Mouse (Mus musculus) embryonic facial prominence, embryonic 15.5 days (tissue): ENCODE data around the gene Fbxo47. TPM values are rescaled to one million over a fixed set of nuclear protein-coding genes. Genes with fewer than 3 reads are reported as not detected.

Experiments
- ATAC-seq: fragments of 200-750 bp; cut with Nextera tagmentation; 2 replicates; pipeline ENCODE4 v1.8.0; 2017; ENCODE audit warnings: low read depth, moderate TSS enrichment; ENCODE audit not compliant: insufficient number of reproducible peaks, low FRiP score, low TSS enrichment
- H3K27ac ChIP-seq: fragments of 300-500 bp; sonication (generic); replicated peaks from 2 replicates; pipeline ENCODE4 v1.5.1; 2015; ENCODE audit warnings: mild to moderate bottlenecking, inconsistent platforms
- H3K27me3 ChIP-seq: fragments of 300-500 bp; sonication (generic); 2 replicates; pipeline ENCODE4 v1.6.1; 2015; ENCODE audit warnings: inconsistent platforms
- H3K36me3 ChIP-seq: fragments of 300-500 bp; sonication (generic); 2 replicates; pipeline ENCODE4 v1.6.1; 2015; ENCODE audit warnings: mild to moderate bottlenecking, inconsistent platforms
- H3K4me1 ChIP-seq: fragments of 300-500 bp; sonication (generic); 2 replicates; pipeline ENCODE4 v1.6.1; 2015; ENCODE audit warnings: inconsistent platforms
- H3K4me2 ChIP-seq: fragments of 300-500 bp; sonication (generic); replicated peaks from 2 replicates; pipeline ENCODE4 v1.6.1; 2015; ENCODE audit warnings: mild to moderate bottlenecking, inconsistent platforms
- H3K4me3 ChIP-seq: fragments of 300-500 bp; sonication (generic); replicated peaks from 2 replicates; pipeline ENCODE4 v1.5.1; 2015; ENCODE audit warnings: mild to moderate bottlenecking, inconsistent platforms
- H3K9ac ChIP-seq: fragments of 300-500 bp; sonication (generic); 2 replicates; pipeline ENCODE4 v1.6.1; 2015; ENCODE audit warnings: inconsistent platforms
- H3K9me3 ChIP-seq: fragments of 300-500 bp; sonication (generic); replicated peaks from 2 replicates; pipeline ENCODE4 v1.6.1; 2016; ENCODE audit warnings: inconsistent platforms
- WGBS: fragments of 180-500 bp; shearing (Covaris S2); methylation state at CpG from one replicate; pipeline ENCODE4 v1.1.7; 2015; 5-methylcytosine and 5-hydroxymethylcytosine counted together
- polyA plus RNA-seq: library from polyadenylated mRNA; unstranded; fragments of >200 nt; fragmentation: Nextera tagmentation; extraction: Ambion mirVana; gene quantifications from 2 replicates; pipeline ENCODE4 v1.2.1, GENCODE M21; 2015

Gene Fbxo47
- polyA plus RNA-seq, 1 experiment from 2014 or later = 0.57 TPM

DNA sequence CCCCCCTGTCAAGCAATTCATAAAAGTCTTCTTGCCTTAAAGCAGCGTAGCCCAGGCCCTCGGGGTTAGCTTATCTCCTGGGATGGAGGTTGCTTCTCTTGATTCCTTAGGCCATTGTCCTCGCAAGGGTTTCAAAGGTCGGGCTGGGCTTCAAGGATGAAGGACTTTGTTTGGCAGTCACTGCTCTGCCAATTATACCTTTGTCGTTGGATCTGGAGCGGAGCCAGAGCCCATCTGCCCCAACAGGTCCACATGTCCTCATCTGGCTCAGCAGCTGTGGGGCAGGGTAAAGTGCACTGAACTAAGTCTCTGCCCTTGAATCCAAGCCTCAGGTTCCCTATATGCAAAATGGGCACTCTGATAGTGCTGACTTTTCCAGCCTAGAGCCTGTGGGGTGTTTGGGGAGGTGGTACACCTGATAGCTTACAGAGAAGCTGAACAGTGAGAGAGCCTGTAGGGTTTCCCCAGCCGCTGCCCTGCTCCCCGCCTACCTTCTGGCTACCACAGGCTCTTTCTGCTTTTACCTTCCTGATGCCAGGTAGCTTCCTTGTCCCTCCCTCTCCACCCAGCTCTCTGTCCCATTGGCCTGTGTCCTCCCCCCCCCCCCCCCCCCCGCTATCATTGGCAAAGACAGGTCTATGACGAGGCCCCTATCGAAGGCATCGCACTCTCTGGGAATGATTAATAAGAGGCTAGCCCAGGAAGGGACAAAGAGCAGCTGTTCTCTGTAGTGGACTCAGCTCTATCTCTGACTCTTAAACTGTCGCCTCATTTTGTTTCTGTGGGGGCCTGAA lies 72.2 kb downstream of the Fbxo47 start:
- no peaks in the 10 kb centered on the region for H3K9me3 ChIP-seq
- no peak overlapping the region for H3K4me3 ChIP-seq
- 34% methylated on average over 13 of the region's 13 CpGs for WGBS
- no peak overlapping the region for H3K9ac ChIP-seq
- ATAC-seq = no peak
- H3K27me3 ChIP-seq = no peaks in the 10 kb centered on the region
- H3K27ac ChIP-seq = no peak overlapping the region
- H3K4me2 ChIP-seq = no peak overlapping the region
- peaks cover 90% of the 10 kb centered on the region for H3K4me1 ChIP-seq
- peaks cover 30% of the 10 kb centered on the region for H3K36me3 ChIP-seq

DNA sequence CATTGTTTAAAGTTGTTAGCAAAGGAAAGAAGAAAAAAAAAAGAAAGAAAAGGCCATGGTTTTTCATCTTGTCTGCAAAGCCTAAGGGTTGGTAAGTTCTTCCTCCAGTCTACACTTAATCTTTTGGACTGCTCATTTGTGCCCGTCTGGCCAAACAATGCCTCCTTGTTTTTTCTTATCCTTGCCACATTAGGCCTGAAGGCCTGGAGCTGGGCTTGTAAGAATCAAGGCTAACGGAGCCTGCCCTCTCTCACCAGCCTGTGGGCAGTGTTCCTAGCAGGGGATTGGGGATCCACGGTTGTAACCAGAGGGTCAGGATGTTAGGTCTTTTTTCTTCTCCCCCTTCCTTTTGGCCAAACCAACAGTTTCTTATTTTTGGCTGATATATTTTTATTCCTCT lies 73.0 kb downstream of the Fbxo47 start:
- Histone ChIP-seq H3K36me3 (peaks cover 22% of the 10 kb centered on the region), H3K4me1 (peaks cover 90% of the 10 kb centered on the region), H3K27ac (no peak overlapping the region), H3K4me2 (no peak overlapping the region), H3K4me3 (no peak overlapping the region), H3K27me3 (no peaks in the 10 kb centered on the region), H3K9me3 (no peaks in the 10 kb centered on the region), H3K9ac (no peak overlapping the region)
- 39% methylated on average over 3 of the region's 3 CpGs for WGBS
- ATAC-seq = no peak

DNA sequence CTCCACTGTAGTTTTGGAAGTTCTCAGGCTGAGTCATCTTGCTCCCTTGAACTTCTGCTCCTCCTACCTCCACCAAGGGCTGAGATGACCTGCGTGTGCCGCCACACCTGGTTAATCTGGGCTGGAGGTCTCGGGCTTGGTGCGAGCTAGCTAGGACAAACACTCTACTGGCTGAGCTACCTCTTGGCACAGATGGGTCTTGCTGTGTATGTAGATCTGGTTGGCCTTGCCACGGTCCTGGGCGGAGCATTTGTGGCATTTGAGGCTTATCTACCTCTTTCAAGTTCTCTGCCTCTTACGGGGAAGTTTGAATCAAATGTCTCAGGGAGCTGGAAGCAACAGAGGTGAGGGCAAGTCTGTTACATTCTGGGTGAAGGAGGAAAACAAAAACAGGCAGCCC lies 73.6 kb downstream of the Fbxo47 start:
- H3K36me3 ChIP-seq = peaks cover 19% of the 10 kb centered on the region
- H3K27ac ChIP-seq = no peak overlapping the region
- H3K27me3 ChIP-seq = no peaks in the 10 kb centered on the region
- no peak overlapping the region for H3K4me3 ChIP-seq
- no peak for ATAC-seq
- peaks cover 90% of the 10 kb centered on the region for H3K4me1 ChIP-seq
- no peak overlapping the region for H3K4me2 ChIP-seq
- no peaks in the 10 kb centered on the region for H3K9me3 ChIP-seq
- WGBS = 64% methylated on average over 7 of the region's 7 CpGs
- H3K9ac ChIP-seq = no peak overlapping the region

DNA sequence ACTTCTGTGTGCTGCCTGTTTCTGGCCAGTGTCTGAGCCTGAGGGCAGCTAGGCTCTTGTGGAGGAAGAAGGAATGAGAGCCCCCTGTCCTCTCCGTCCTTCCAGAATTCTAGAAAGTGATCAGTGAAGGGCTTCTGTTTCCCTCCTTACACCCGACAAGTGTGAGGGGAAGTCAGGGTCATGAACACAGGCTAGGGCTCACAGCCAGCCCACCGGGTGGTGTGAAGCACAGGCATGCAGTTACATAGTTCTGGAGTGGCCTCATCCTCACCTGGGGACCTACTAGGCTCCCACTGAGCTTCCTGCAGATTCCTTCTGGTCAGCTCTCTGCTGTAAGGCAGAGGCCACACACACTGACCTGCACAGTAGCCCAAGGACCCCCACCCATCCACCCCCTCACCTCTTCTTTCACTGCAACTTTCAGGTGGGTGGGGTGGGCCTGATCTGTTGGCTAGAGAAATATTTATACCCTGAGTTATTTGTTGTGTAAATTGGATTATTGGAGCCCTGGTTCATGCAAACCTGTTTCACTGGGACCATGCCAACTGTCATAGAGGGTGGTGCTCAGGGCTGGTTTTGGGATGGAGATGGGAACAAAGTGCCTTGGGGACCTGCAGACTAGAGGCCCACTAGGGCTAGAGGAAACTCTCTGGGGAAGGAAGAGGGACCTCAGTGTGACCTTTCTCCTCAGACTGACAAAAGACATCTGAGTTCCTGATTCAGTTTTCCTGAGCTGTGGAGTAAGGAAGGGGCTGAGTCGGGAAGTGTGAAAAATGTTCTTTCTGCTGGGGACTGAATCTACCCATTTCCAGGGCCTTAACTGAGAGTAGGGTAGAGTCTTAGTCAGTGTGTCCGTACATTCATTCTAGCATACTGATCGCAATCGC lies 74.5 kb downstream of the Fbxo47 start:
- Histone ChIP-seq H3K27ac (0 out of 2 replicates have a peak overlapping the region, but pooled peaks have one; percentile 18), H3K9me3 (no peaks in the 10 kb centered on the region), H3K4me2 (no peak overlapping the region), H3K4me1 (peaks cover 95% of the 10 kb centered on the region), H3K36me3 (peaks cover 19% of the 10 kb centered on the region), H3K27me3 (no peaks in the 10 kb centered on the region), H3K9ac (no peak overlapping the region), H3K4me3 (no peak overlapping the region)
- ATAC-seq = no peak
- 58% methylated on average over 7 of the region's 7 CpGs for WGBS

DNA sequence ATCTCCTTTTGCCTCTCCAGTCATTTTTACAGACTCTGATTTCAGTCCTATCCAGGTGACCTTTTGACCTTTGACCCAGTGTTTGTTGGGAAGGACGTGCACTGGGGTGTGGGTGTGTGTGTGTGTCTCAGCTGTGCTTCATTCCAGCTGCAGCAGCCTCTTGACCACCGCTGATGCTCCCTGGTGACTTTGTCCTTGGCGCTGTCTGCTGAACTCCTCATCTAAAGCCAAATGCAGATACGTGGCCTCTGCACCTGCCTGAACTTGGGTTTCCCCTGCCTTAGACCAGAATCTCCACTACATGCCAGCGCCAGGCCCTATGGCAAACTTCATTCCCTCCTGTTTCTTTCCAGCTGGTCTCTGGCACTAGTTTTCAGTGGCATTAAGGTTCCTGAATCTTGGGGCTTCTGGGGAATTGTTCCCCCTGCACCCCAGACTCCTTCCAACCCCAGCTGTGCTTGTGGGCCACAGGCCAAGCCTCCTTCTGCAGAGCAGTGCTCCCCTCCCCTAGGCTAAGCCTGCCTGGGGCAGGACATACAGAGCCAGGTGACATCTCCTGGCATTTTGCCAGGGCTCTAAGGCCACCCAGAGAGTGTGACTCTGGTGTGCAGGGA lies 75.2 kb downstream of the Fbxo47 start:
- H3K9me3 ChIP-seq = no peaks in the 10 kb centered on the region
- peaks cover 19% of the 10 kb centered on the region for H3K36me3 ChIP-seq
- no peak for ATAC-seq
- no peak overlapping the region for H3K4me3 ChIP-seq
- no peaks in the 10 kb centered on the region for H3K27me3 ChIP-seq
- peaks cover 97% of the 10 kb centered on the region for H3K4me1 ChIP-seq
- no peak overlapping the region for H3K4me2 ChIP-seq
- no peak overlapping the region for H3K9ac ChIP-seq
- WGBS = 29% methylated on average over 5 of the region's 5 CpGs
- H3K27ac ChIP-seq = peak overlapping the region; percentile 5

DNA sequence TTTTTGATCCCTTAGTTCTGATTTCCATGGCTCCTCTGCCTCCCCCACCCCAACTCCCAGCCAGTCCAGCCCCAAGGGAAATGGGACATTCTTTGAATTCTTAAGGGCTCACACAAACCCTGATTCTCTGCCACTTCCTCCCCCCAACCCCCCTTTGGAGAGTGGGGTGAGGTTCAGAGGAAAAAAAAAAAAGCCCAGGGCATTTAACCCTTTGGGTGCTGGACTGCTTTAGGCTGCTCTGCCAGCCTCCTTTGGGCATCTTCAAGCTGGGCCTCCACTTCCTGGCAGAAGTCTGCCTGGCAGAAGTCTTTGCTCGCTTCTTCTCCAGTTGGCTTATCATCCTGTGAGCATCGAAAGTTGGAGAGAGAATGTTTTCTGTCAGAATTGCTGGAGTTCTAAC lies 75.9 kb downstream of the Fbxo47 start:
- H3K4me1 ChIP-seq = peaks cover 93% of the 10 kb centered on the region
- H3K27me3 ChIP-seq = no peaks in the 10 kb centered on the region
- no peaks in the 10 kb centered on the region for H3K9me3 ChIP-seq
- WGBS = 33% methylated on average over 2 of the region's 2 CpGs
- H3K36me3 ChIP-seq = peaks cover 19% of the 10 kb centered on the region
- ATAC-seq = no peak
- no peak overlapping the region for H3K4me3 ChIP-seq
- H3K4me2 ChIP-seq = no peak overlapping the region
- H3K27ac ChIP-seq = peak overlapping the region; percentile 5
- H3K9ac ChIP-seq = no peak overlapping the region

DNA sequence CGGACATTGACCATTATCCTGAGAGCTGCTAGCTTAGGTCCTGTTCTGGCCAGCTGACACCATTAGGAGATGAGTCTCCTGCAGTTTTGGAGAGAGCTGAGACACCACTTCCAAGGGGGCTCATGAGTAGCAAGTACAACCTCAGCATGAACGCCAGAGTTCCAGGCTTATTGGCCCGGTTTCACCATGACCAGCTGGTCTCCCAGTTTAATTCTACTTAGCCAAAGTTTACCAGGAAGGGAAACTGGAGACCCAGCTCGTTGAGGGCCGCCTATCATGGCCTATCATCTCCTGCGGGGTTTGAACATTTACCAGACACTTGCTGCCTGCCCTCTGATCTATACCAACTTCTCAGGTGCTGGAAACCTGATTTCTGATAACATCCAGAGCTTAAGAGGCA lies 76.3 kb downstream of the Fbxo47 start:
- Histone ChIP-seq H3K27ac (peak overlapping the region; percentile 5), H3K4me3 (no peak overlapping the region), H3K36me3 (peaks cover 19% of the 10 kb centered on the region), H3K27me3 (no peaks in the 10 kb centered on the region), H3K9me3 (no peaks in the 10 kb centered on the region), H3K9ac (no peak overlapping the region), H3K4me1 (peaks cover 90% of the 10 kb centered on the region), H3K4me2 (no peak overlapping the region)
- 25% methylated on average over 6 of the region's 6 CpGs for WGBS
- no peak for ATAC-seq

DNA sequence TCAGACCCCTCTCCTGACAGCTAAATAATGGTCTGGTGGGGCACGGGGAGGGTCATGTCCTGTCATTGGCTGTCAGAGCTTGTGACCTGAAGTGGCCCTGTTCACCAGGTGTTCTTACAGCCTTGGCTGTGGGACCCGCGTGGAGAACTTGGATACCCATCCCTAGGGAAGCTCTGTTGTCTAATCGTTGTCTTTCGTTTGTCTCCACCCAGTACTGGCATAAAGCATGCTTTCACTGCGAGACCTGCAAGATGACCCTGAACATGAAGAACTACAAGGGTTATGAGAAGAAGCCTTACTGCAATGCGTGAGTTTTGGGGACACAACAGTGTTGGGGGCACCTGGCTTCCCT lies 77.4 kb downstream of the Fbxo47 start:
- Histone ChIP-seq H3K4me2 (no peak overlapping the region), H3K9ac (no peak overlapping the region), H3K4me3 (no peak overlapping the region), H3K27me3 (no peaks in the 10 kb centered on the region), H3K36me3 (peaks cover 19% of the 10 kb centered on the region), H3K4me1 (peaks cover 90% of the 10 kb centered on the region), H3K9me3 (no peaks in the 10 kb centered on the region), H3K27ac (0 out of 2 replicates have a peak overlapping the region, but pooled peaks have one; percentile 88)
- WGBS = 68% methylated on average over 7 of the region's 7 CpGs
- no peak for ATAC-seq

DNA sequence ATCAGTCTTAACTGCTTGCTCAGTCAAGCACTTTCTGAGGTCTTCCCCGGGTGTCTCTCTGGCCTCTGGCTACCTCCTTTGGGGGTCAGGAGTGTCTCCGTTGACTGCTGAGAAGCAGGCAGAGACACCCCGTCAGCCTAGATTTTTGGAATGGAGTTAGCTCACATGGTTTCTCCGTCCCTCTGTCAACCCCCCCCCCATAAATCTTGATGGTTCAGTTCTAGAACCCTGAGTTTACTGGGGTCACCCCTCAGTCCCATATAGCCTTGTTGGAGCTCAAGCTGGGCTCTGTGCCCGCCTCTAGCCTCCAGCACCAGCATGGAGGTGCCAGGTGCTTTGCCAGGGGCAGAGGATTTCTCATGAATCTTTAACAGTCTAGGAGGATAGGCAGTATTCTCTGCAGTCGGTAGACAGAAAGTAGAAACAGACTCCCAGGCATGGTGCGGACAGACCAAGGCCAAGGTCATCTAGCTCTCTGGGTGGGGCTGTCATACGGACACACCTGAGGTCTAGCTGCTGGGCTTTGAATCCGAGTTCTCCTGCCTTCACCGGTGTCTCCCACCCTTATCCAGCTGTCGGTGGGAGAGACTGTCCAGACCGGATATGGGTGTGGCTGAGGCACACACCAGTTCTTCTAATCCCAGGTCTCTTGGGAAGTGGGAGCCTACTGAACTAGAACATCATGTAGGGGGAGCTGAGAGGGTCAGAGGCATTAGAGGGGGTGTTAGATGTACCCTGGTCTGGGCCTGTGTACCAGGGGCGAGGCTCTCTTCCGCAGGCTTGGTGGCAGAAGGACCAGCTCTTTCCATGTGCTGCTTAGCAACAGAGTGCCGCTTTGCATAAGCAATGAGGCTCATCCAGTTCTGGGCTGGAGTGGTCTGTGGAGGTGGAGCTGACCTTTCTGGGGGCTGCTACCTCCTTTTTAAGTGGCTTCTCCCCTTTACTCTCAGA lies 78.0 kb downstream of the Fbxo47 start:
- Histone ChIP-seq H3K4me3 (no peak overlapping the region; the same call in 1 of the 2 replicates), H3K4me1 (peaks cover 90% of the 10 kb centered on the region), H3K9ac (no peak overlapping the region), H3K36me3 (peaks cover 19% of the 10 kb centered on the region), H3K9me3 (no peaks in the 10 kb centered on the region), H3K27ac (peak overlapping the region; percentile 88), H3K27me3 (no peaks in the 10 kb centered on the region), H3K4me2 (peak overlapping the region; percentile 49)
- WGBS = 35% methylated on average over 15 of the region's 15 CpGs
- no peak for ATAC-seq

DNA sequence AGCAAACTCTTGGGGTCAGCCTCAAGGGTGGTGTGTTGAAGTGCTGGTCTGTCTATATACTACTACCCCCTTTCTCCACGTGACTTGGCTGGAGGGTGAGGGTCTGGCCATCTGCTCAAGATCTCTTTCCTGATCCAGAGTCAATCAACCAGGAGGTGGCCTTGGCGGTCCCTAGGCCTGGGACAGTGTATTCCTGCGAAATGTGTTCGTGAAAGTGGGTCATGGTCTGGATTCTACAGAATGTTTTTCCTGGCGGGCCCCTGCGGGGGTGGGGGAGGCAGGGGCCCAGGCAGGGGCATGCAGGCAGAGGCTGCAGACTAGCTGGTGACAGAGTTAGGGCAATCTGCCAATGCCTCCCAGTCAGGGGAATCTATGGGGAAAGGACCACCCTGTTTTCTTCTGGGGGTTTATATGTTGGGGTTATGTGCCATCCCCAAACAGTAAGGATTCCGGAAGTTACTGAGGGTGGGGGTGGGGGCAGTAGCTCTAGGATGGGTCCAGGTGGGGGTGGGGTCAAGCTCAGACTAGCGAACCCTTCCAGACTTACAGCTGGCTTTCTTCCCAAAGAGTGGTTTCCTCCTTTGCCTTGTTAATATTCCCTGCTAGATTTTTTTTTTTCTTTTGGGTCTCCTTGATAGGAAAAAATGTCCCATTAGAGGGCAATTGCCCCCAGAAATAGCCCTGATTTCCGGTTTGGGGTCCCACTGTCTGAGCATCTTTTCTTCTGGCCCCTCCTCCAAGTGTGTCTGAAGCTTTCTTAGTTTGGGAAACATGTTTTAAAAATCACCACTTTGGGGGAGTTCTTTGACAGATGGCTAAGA lies 78.9 kb downstream of the Fbxo47 start:
- Histone ChIP-seq H3K4me2 (peak overlapping the region; percentile 49), H3K9ac (no peak overlapping the region), H3K9me3 (no peaks in the 10 kb centered on the region), H3K4me1 (peaks cover 86% of the 10 kb centered on the region), H3K36me3 (peaks cover 19% of the 10 kb centered on the region), H3K4me3 (peak overlapping the region; percentile 24), H3K27ac (peak overlapping the region; percentile 88), H3K27me3 (no peaks in the 10 kb centered on the region)
- 4% methylated on average over 9 of the region's 9 CpGs for WGBS
- ATAC-seq = peak; percentile 11; the same call in 1 of the 2 replicates
